Mouse (Mus musculus) limb, embryonic 10.5 days (tissue): ENCODE measurements at regions not wholly inside any gene's neighbourhood (a gene's known extent, or its start where the extent isn't known, plus 50 kb on each side); places are given as distances from the start of the nearest gene placed in this dataset.

ENCODE experiments used
- DNase-seq: peaks from one replicate; pipeline ENCODE4 v3.0.0-alpha.2; 2017; ENCODE audit warnings: low spot score
- H3K27ac ChIP-seq: fragments of 300-500 bp; sonication (generic); 2 replicates; pipeline ENCODE4 v1.5.1; 2016; ENCODE audit warnings: mild to moderate bottlenecking
- H3K27me3 ChIP-seq: fragments of 300-500 bp; sonication (generic); 2 replicates; pipeline ENCODE4 v1.6.1; 2016; ENCODE audit warnings: low read depth, mild to moderate bottlenecking; ENCODE audit not compliant: poor library complexity, severe bottlenecking
- H3K36me3 ChIP-seq: fragments of 300-500 bp; sonication (generic); 2 replicates; pipeline ENCODE4 v1.6.1; 2016; ENCODE audit warnings: mild to moderate bottlenecking, moderate library complexity
- H3K4me1 ChIP-seq: fragments of 300-500 bp; sonication (generic); 2 replicates; pipeline ENCODE4 v1.6.1; 2016
- H3K4me3 ChIP-seq: fragments of 300-500 bp; sonication (generic); 2 replicates; pipeline ENCODE4 v1.5.1; 2016; ENCODE audit warnings: mild to moderate bottlenecking, moderate library complexity
- H3K9me3 ChIP-seq: fragments of 300-500 bp; sonication (generic); replicated peaks from 2 replicates; pipeline ENCODE4 v1.6.1; 2016; ENCODE audit warnings: mild to moderate bottlenecking
- WGBS: fragments of 180-500 bp; shearing (Covaris S2); methylation state at CpG from one replicate; pipeline ENCODE4 v1.1.7; 2016; 5-methylcytosine and 5-hydroxymethylcytosine counted together

GRCm38 (mm10) chr16:18720433-18721233 is 56.0 kb upstream of the Cldn5 start:
- H3K27ac ChIP-seq, result no peak overlapping the region
- no peaks in the 10 kb centered on the region for H3K4me1 ChIP-seq
- no peak for DNase-seq
- WGBS, result 72% methylated on average over 13 of the region's 13 CpGs
- no peaks in the 10 kb centered on the region for H3K36me3 ChIP-seq
- no peaks in the 10 kb centered on the region for H3K9me3 ChIP-seq
- no peak overlapping the region for H3K4me3 ChIP-seq
- H3K27me3 ChIP-seq, result no peaks in the 10 kb centered on the region

- H3K27ac ChIP-seq, result no peak overlapping the region
- no peaks in the 10 kb centered on the region for H3K36me3 ChIP-seq
- H3K9me3 ChIP-seq, result no peaks in the 10 kb centered on the region
- WGBS, result 84% methylated on average over 3 of the region's 3 CpGs
- H3K27me3 ChIP-seq, result no peaks in the 10 kb centered on the region
- H3K4me3 ChIP-seq, result no peak overlapping the region
- DNase-seq, result no peak
- no peaks in the 10 kb centered on the region for H3K4me1 ChIP-seq
Measured at GRCm38 (mm10) chr16:18723186-18723843, 53.3 kb upstream of the Cldn5 start.

GRCm38 (mm10) chr16:18723874-18724273 is 52.8 kb upstream of the Cldn5 start:
- no peaks in the 10 kb centered on the region for H3K27me3 ChIP-seq
- no peaks in the 10 kb centered on the region for H3K4me1 ChIP-seq
- H3K36me3 ChIP-seq, result no peaks in the 10 kb centered on the region
- no peak overlapping the region for H3K27ac ChIP-seq
- DNase-seq, result no peak
- no peak overlapping the region for H3K4me3 ChIP-seq
- no peaks in the 10 kb centered on the region for H3K9me3 ChIP-seq
- WGBS, result 58% methylated on average over 3 of the region's 3 CpGs

- Histone ChIP-seq H3K9me3 (no peaks in the 10 kb centered on the region), H3K27me3 (no peaks in the 10 kb centered on the region), H3K4me3 (no peak overlapping the region), H3K36me3 (no peaks in the 10 kb centered on the region), H3K27ac (no peak overlapping the region), H3K4me1 (no peaks in the 10 kb centered on the region)
- no peak for DNase-seq
- WGBS, result 30% methylated on average over 6 of the region's 6 CpGs
Measured at GRCm38 (mm10) chr16:18724706-18725105, 51.9 kb upstream of the Cldn5 start.
